Mouse (Mus musculus) naive thymus-derived CD4-positive, alpha-beta T cell, adult 5 months (primary cell): ENCODE results near the gene Vsig4. TPM values are rescaled to one million over a fixed set of nuclear protein-coding genes. Genes with fewer than 3 reads are reported as not detected.

Source experiments
- polyA plus RNA-seq: library from polyadenylated mRNA; unstranded; fragments of 100-300 nt; shearing (Covaris generic); gene quantifications from one replicate; pipeline ENCODE4 v1.2.1, GENCODE M21; 2017

Vsig4 gene
- polyA plus RNA-seq = not detected

GRCm38 (mm10) chrX:96293338-96293737, at the start of gene Vsig4:
Gene Vsig4 (minus strand): TSS chrX:96293438.

Other genes starting within 250 kb of the Vsig4 start
- gene Msn, start 197.4 kb downstream of the Vsig4 start, polyA plus RNA-seq = 1,214 TPM
- gene Heph, start 161.9 kb upstream of the Vsig4 start, polyA plus RNA-seq = not detected
- not detected for gene Hsf3, start 162.9 kb upstream of the Vsig4 start, polyA plus RNA-seq